Mouse (Mus musculus): ENCODE measurements around the gene Rsbn1. TPM values are rescaled to one million over a fixed set of nuclear protein-coding genes. Genes with fewer than 3 reads are reported as not detected.

The Rsbn1 gene
- polyA plus RNA-seq, 1 experiment from 2014 or later = 10.4 TPM

- WGBS = 5% methylated on average over 11 of the region's 11 CpGs
- Histone ChIP-seq H3K4me3 (ENCODE audit: low read depth, low read length) (peak overlapping the region; percentile 99), H3K27me3 (replicated peaks; ENCODE audit: insufficient read depth, low read length) (no peaks in the 10 kb centered on the region), H3K4me2 (replicated peaks; ENCODE audit: low read depth, low read length) (peak overlapping the region; percentile 77), H3K27ac (ENCODE audit: low read length) (peak overlapping the region; percentile 52), H3K9ac (replicated peaks; ENCODE audit: low read depth) (peak overlapping the region; percentile 87; the same call in 1 of the 2 replicates), H3K9me3 (ENCODE audit: low read length) (no peaks in the 10 kb centered on the region), H3K4me1 (ENCODE audit: insufficient read depth, low read depth, low read length) (peaks cover 5% of the 10 kb centered on the region; the same call in 1 of the 2 replicates), H3K36me3 (ENCODE audit: insufficient read depth, low read length) (no peaks in the 10 kb centered on the region)
- DNase-seq (ENCODE audit: low spot score) (peak; percentile 17), ATAC-seq (no peak)
- TF ChIP-seq EP300 (IDR thresholded peaks at IDR 0.05) (no peak), CTCF (IDR thresholded peaks at IDR 0.05) (no peak)
Observed at GRCm38 (mm10) chr3:103913451-103913961, 414 bp upstream of the Rsbn1 start.

- ATAC-seq = peak; percentile 35
- no peaks in the 10 kb centered on the region for H3K36me3 ChIP-seq (ENCODE audit: insufficient read depth, low read length)
- peak overlapping the region; percentile 77 for H3K4me2 ChIP-seq (replicated peaks; ENCODE audit: low read depth, low read length)
- H3K27me3 ChIP-seq (replicated peaks; ENCODE audit: insufficient read depth, low read length) = no peaks in the 10 kb centered on the region
- no peaks in the 10 kb centered on the region for H3K9me3 ChIP-seq (ENCODE audit: low read length)
- TF ChIP-seq EP300 (IDR thresholded peaks at IDR 0.05) (no peak), CTCF (IDR thresholded peaks at IDR 0.05) (no peak)
- peaks cover 5% of the 10 kb centered on the region; the same call in 1 of the 2 replicates for H3K4me1 ChIP-seq (ENCODE audit: insufficient read depth, low read depth, low read length)
- peak overlapping the region; percentile 92 for H3K27ac ChIP-seq (ENCODE audit: low read length)
- WGBS = under 1% methylated on average over 56 of the region's 60 CpGs
- peak overlapping the region; percentile 87 for H3K9ac ChIP-seq (replicated peaks; ENCODE audit: low read depth)
- DNase-seq (ENCODE audit: low spot score) = peak; percentile 59
- peak overlapping the region; percentile 99 for H3K4me3 ChIP-seq (ENCODE audit: low read depth, low read length)
Observed at GRCm38 (mm10) chr3:103914732-103915508, 1.0 kb downstream of the Rsbn1 start.

GRCm38 (mm10) chr3:103915509-103915896, 1.6 kb downstream of the Rsbn1 start:
- Histone ChIP-seq H3K4me2 (replicated peaks; ENCODE audit: low read depth, low read length) (peak overlapping the region; percentile 77), H3K27ac (ENCODE audit: low read length) (peak overlapping the region; percentile 92), H3K9me3 (ENCODE audit: low read length) (no peaks in the 10 kb centered on the region), H3K9ac (replicated peaks; ENCODE audit: low read depth) (peak overlapping the region; percentile 87), H3K4me1 (ENCODE audit: insufficient read depth, low read depth, low read length) (peaks cover 5% of the 10 kb centered on the region; the same call in 1 of the 2 replicates), H3K4me3 (ENCODE audit: low read depth, low read length) (peak overlapping the region; percentile 99), H3K27me3 (replicated peaks; ENCODE audit: insufficient read depth, low read length) (no peaks in the 10 kb centered on the region), H3K36me3 (ENCODE audit: insufficient read depth, low read length) (no peaks in the 10 kb centered on the region)
- peak; percentile 32 for DNase-seq (ENCODE audit: low spot score)
- WGBS = 2% methylated on average over 7 of the region's 7 CpGs
- ATAC-seq = no peak
- TF ChIP-seq EP300 (IDR thresholded peaks at IDR 0.05) (no peak), CTCF (IDR thresholded peaks at IDR 0.05) (no peak)

- H3K27me3 ChIP-seq (replicated peaks; ENCODE audit: insufficient read depth, low read length) = no peaks in the 10 kb centered on the region
- H3K36me3 ChIP-seq (ENCODE audit: insufficient read depth, low read length) = no peaks in the 10 kb centered on the region
- no peak overlapping the region for H3K9ac ChIP-seq (replicated peaks; ENCODE audit: low read depth)
- ATAC-seq (no peak), DNase-seq (ENCODE audit: low spot score) (peak; percentile 14)
- peak overlapping the region; percentile 99; the same call in 1 of the 2 replicates for H3K4me3 ChIP-seq (ENCODE audit: low read depth, low read length)
- H3K4me2 ChIP-seq (replicated peaks; ENCODE audit: low read depth, low read length) = peak overlapping the region; percentile 77
- peaks cover 5% of the 10 kb centered on the region; the same call in 1 of the 2 replicates for H3K4me1 ChIP-seq (ENCODE audit: insufficient read depth, low read depth, low read length)
- H3K9me3 ChIP-seq (ENCODE audit: low read length) = no peaks in the 10 kb centered on the region
- WGBS = 20% methylated on average over 5 of the region's 5 CpGs
- H3K27ac ChIP-seq (ENCODE audit: low read length) = no peak overlapping the region
- TF ChIP-seq CTCF (IDR thresholded peaks at IDR 0.05) (no peak), EP300 (IDR thresholded peaks at IDR 0.05) (no peak)
Observed at GRCm38 (mm10) chr3:103916205-103916838, 2.4 kb downstream of the Rsbn1 start.

- TF ChIP-seq CTCF (IDR thresholded peaks at IDR 0.05) = no peak
- TF ChIP-seq EP300 (IDR thresholded peaks at IDR 0.05) = no peak
- Histone ChIP-seq H3K27me3 (replicated peaks; ENCODE audit: insufficient read depth, low read length) (no peaks in the 10 kb centered on the region), H3K4me2 (replicated peaks; ENCODE audit: low read depth, low read length) (peak overlapping the region; percentile 77), H3K27ac (ENCODE audit: low read length) (no peak overlapping the region), H3K9me3 (ENCODE audit: low read length) (no peaks in the 10 kb centered on the region), H3K36me3 (ENCODE audit: insufficient read depth, low read length) (no peaks in the 10 kb centered on the region), H3K9ac (replicated peaks; ENCODE audit: low read depth) (no peak overlapping the region), H3K4me3 (ENCODE audit: low read depth, low read length) (peak overlapping the region; percentile 0; the same call in 1 of the 2 replicates), H3K4me1 (ENCODE audit: insufficient read depth, low read depth, low read length) (peaks cover 5% of the 10 kb centered on the region; the same call in 1 of the 2 replicates)
- WGBS = 43% methylated on average over 3 of the region's 3 CpGs
- no peak for ATAC-seq
- DNase-seq (ENCODE audit: low spot score) = no peak
Observed at GRCm38 (mm10) chr3:103916839-103917237, 2.9 kb downstream of the Rsbn1 start.

GRCm38 (mm10) chr3:103920094-103920493, 6.2 kb downstream of the Rsbn1 start:
- H3K9ac ChIP-seq (replicated peaks; ENCODE audit: low read depth) = no peak overlapping the region

More at GRCm38 (mm10) chr3:103920094-103920493, 6.2 kb downstream of the Rsbn1 start:
- Histone ChIP-seq H3K4me2 (replicated peaks; ENCODE audit: low read depth, low read length) (no peak overlapping the region), H3K9me3 (ENCODE audit: low read length) (no peaks in the 10 kb centered on the region), H3K36me3 (ENCODE audit: insufficient read depth, low read length) (no peaks in the 10 kb centered on the region), H3K27ac (ENCODE audit: low read length) (no peak overlapping the region), H3K27me3 (replicated peaks; ENCODE audit: insufficient read depth, low read length) (no peaks in the 10 kb centered on the region), H3K4me1 (ENCODE audit: insufficient read depth, low read depth, low read length) (peaks cover 5% of the 10 kb centered on the region; the same call in 1 of the 2 replicates), H3K4me3 (ENCODE audit: low read depth, low read length) (no peak overlapping the region)
- ATAC-seq (no peak), DNase-seq (ENCODE audit: low spot score) (no peak)
- TF ChIP-seq CTCF (IDR thresholded peaks at IDR 0.05) (no peak), EP300 (IDR thresholded peaks at IDR 0.05) (no peak)
- 97% methylated on average over 1 of the region's 1 CpGs for WGBS
